Mouse (Mus musculus): Measurements from ENCODE around the gene Edar.

Edar gene

DNA sequence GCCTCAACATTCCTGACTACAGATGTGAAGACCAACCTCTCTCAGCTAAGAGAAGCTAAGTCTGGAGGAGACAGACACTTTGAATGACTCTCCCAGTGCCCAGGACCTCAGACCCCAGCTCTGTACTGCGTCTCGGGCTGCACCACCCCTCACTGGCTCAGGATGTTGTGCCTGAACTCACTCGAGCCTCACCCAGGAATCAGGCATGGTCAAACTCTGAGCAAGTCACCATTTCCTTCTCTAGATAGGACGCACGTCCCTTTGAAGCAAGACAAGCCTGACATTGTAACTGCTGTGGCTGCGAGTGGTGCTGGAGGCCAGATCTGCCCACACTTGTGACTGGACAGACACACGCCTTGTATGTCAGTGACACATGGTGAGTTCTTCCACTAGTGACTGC, 73.5 kb downstream of the Edar start:
- no peak for DNase-seq (ENCODE audit: low spot score in 2 of 2)

DNA sequence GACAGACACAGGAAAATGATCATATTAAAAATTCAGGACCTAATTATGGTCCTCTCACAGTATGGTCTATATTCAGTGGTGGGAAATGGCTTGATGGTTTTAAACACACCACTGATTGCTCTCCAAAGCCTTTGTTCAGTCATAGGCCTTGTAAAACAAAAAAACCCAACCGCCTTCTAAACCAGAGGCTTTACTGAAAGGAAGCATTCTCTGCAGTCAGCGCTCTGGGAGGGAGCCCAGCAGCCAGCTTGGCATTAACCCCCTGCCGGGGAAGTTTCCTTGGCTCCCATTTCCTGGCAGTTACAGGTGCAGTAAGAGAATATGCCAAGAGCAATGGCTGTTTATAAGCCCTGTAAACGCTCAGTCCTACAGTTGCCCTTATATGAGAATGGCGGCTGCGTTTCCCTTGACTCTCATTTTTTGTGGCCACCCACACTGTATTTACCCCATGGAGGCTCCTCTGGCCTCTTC, 74.0 kb downstream of the Edar start:
- peak; percentile 22 to 34 for DNase-seq (ENCODE audit: low spot score in 2 of 2)

DNA sequence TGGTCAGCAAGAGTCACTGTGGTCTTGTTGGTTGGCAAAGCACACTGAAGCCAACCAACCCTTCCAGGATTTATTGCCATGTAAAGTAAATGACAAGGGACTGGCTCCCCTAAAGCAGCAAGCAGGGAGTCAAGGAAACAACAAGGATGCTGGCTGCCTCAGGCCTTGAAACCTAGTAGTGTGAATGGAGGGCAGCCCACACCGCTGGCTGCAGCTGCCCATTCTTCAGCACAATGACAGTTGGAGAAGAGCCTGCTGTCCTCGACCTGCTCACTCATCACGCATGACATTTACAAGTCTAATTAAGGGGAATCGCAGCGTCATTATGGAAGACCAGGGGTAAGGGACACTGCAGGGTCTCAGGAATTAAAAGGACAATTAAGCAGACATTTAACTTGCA, 74.5 kb downstream of the Edar start:
- no peak for DNase-seq (ENCODE audit: low spot score in 2 of 2)

DNA sequence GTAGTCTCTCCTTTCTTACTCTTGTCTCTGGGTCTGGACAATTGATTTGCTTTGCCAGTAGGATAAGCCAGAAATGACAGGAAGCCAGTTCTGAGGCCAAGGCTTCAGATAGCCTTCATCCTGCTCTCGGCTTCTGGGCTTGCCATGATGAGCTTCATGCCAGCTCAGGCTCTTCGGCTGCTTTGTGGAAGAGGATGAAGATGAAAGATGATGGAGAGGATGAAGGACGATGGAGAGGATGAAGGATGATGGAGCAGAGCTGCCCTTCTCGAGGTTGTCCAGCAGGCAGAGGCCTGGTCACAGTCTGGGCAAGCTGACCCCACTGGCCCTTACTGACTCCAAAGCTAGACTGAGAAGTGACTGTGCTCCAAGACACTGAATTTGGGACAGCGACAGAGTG, 75.3 kb downstream of the Edar start:
- DNase-seq (ENCODE audit: low spot score in 2 of 2), result no peak

DNA sequence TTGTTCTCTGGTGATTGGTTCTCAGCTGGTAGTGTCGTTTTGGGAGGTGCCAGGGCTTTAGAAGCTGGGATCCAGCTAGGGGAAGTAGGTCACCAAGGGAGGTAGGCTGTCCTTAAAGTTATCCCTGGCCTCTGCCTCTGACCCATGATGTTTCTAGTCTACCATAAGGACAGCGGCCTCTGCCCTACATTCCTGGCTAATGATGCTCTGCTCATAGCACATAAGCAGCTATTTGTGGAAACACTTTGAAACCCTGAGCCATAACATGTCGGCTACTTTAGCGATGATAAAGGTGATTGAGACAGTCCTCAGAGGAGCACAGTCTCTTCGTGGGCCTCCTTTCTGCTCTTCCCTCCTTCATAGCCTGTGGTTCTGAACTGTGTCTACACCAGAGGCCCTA, 79.6 kb downstream of the Edar start:
- no peak for DNase-seq (ENCODE audit: low spot score in 2 of 2)

DNA sequence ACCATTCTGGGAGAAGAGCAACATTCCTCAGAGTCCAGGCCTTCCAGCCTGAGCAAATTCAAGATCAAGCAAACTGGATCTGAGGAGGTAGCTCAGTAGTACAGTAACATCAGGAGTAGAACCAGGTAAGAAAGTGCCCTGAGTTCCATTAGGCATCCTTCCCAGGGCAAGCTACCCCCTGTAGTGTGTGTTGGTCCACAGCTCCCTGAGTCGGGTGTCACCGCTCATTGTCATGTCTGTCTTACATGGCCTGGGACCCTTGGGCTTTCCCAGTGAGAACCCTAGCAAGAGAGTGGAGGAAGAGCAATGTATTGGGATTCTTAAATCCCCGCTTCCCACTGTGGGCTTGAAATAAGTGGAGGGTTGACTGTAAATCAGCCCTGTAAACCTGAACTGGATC, 80.3 kb downstream of the Edar start:
- DNase-seq (ENCODE audit: low spot score in 2 of 2), result no peak

DNA sequence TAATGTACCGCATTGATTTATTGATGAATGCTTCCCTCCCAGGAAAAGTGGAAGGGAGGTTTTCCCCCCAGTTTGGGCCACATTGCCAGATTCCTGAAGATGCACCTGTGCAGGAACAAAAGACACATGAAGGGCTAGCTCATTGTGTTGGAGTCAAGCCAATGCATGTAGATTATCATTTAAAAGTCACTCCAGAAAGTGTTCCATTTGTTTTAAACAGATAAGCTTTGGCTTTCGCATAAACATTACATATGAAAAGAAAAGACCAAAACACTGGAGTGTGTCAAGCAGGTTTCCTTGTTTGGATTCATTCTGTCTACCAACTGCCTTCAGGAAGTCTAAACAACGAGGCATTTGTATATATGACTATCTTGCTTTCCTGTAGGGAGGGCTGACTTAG, 81.0 kb downstream of the Edar start:
- no peak for DNase-seq (ENCODE audit: low spot score in 2 of 2)

DNA sequence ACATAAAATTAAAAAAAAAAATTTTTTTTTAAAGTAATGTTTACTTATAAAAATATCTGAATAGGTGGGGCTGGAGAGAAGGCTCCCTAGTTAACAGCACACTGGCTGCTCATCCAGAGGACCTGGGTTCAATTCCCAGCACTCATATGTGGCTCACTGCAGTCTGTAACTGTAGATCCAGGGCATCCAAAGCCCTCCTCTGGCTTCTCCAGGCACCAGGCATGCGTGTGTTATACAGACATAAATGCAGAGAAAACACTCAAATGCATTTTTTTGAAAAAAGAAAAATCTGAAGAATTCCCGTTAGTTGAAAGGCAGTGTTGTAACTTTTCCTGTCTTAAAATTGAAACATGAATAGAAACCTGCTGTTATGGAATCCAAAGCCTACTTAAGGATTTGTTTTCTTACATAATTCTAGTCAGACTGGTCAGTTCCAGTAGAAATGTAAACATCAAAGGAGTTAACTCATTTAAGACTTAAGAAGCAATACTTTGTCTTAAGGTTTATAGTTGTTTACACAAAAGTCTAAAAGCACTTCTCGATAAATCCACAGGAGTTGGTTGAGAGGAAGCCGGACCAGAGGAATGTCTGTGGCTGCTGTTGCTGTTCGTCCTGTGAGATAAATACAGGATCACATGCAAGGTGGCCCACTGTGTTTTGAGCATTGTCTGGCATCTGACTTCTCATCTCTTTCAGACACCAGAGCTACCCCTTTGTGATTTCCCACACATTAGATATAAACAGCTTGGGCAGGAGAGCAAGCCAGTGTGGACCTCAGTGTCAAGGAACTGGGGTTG, 89.8 kb downstream of the Edar start:
- no peak for DNase-seq (ENCODE audit: low spot score in 2 of 2)

DNA sequence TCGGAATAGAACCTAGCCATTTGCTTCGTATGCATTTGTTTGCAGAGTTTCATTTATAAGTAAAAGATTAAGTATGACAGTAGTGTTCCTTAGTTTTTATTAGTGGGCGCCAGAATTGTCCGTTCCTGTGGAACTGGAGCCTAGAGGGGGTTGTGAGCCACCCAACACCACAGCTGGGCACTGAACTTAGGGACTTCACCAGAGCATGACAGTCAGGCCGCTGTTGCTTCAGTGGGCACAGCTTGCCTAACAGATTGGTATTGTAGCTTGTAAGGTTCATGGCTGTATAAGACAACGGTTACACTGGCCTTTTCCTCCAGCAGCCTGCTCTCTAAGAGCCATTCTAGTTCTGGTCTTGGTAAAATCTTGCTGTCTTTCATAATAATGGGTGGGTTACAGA, 114.9 kb downstream of the Edar start:
- DNase-seq (ENCODE audit: low spot score in 2 of 2), result no peak

DNA sequence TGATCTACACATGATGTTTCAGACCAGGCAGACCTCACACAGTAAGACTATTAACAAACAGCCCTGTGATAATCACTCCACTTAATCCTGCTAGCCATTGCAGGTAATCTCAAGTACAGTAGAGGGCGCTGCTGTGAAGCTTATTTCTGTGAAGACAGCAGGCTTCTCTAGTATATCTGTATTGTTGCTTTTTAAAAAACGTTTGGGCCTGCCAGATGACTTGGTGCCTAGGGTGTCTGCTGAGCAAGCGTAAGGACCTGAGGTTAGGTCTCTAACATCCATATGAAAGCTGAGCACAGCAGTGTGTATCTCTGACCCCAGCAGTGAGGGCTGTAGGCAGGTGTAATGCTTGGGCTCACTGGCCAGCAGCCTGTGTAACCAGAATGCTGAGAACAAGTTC, 115.6 kb downstream of the Edar start:
- no peak for DNase-seq (ENCODE audit: low spot score in 2 of 2)

DNA sequence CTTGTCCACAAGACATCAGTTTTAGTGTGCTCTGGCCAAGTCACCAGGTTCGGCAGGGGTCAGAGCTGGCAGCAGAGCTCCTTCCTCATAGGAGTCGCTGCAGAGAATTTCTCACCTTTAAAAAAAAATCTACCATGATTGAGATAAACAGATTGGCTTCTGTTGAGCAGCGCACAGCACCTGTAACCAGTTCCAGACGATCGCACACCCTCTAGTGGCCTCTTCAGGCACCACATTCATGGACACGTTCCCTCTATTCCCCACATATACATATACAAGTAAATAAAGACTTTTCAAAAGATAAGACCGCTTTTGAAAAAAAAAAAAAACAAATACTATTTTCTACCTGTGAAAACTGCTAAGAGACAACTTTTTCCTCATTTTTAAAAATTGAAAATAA, 116.4 kb downstream of the Edar start:
- DNase-seq (ENCODE audit: low spot score in 2 of 2), result no peak

DNA sequence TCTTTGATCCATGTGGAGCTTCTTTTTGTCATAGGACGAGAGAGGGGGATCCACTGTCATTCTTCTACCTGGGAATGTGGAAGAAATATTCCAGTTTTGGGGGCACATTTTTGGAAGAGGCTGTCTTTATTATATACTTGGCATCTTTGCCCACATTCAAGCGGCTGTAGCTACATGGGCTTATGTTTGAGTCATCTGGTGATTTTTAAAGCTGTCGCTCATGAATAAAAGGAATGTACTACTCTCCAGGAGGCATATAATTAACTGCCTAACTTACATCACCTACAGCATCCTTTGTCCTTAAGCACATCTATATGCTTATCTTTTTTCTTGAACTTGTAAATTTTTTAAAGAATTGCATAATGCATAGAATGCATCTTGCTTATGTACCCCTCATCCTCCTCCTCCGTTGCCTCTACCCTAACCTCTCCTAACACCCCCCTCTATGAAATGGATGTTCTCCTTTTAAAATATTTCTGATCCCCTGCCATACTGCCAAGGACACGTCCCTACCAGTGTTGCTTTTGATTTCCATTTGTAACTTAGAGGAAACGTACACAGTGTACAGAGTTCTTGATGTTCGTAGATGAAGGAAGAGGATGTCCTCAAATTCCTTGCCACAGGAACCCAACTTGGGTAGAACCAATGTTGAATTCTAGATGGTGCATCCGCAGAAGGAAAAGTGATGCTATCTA, 120.6 kb downstream of the Edar start:
- DNase-seq (ENCODE audit: low spot score in 2 of 2), result no peak
